Mouse (Mus musculus): Measurements from ENCODE around the gene Mak. TPM values are rescaled to one million over a fixed set of nuclear protein-coding genes. Genes with fewer than 3 reads are reported as not detected.

Mak gene
- total and polyA plus RNA-seq, 2 experiments: under 0.01 TPM; not detected in 1

- no peak overlapping the region for H3K27ac ChIP-seq (replicated peaks; ENCODE audit: insufficient read depth, low read depth, low read length)
- H3K4me1 ChIP-seq (ENCODE audit: control insufficient read depth, insufficient read depth, low read length): peaks cover 9% of the 10 kb centered on the region
- peaks cover 6% of the 10 kb centered on the region; the same call in 1 of the 2 replicates for H3K79me2 ChIP-seq (ENCODE audit: control insufficient read depth, insufficient read depth, low read length)
- H3K4me3 ChIP-seq (ENCODE audit: insufficient read depth, low read depth, low read length): no peak overlapping the region
- TF ChIP-seq CTCF (IDR thresholded peaks at IDR 0.05; ENCODE audit: low read depth, low read length): no peak
- WGBS: 73% methylated on average over 6 of the region's 6 CpGs
- H3K9ac ChIP-seq (ENCODE audit: low read depth, low read length): no peak overlapping the region
- no peak for DNase-seq (ENCODE audit: extremely low read depth, low read depth, low spot score)
- H3K36me3 ChIP-seq (ENCODE audit: control insufficient read depth, insufficient read depth, low read length): peaks cover 39% of the 10 kb centered on the region
- H3K27me3 ChIP-seq (ENCODE audit: control insufficient read depth, insufficient read depth, low read length): no peaks in the 10 kb centered on the region
Observed at GRCm38 (mm10) chr13:41021607-41022006, 57.9 kb downstream of the Mak start.

- peaks cover 39% of the 10 kb centered on the region for H3K36me3 ChIP-seq (ENCODE audit: control insufficient read depth, insufficient read depth, low read length)
- no peak for DNase-seq (ENCODE audit: extremely low read depth, low read depth, low spot score)
- no peak overlapping the region for H3K4me3 ChIP-seq (ENCODE audit: insufficient read depth, low read depth, low read length)
Observed at GRCm38 (mm10) chr13:41020494-41020893, 59.0 kb downstream of the Mak start.

GRCm38 (mm10) chr13:41018756-41019591 is 60.5 kb downstream of the Mak start:
- Histone ChIP-seq H3K36me3 (ENCODE audit: control insufficient read depth, insufficient read depth, low read length) (peaks cover 39% of the 10 kb centered on the region), H3K9ac (ENCODE audit: low read depth, low read length) (no peak overlapping the region), H3K4me1 (ENCODE audit: control insufficient read depth, insufficient read depth, low read length) (peaks cover 12% of the 10 kb centered on the region), H3K79me2 (ENCODE audit: control insufficient read depth, insufficient read depth, low read length) (peaks cover 6% of the 10 kb centered on the region; the same call in 1 of the 2 replicates), H3K27ac (replicated peaks; ENCODE audit: insufficient read depth, low read depth, low read length) (no peak overlapping the region), H3K27me3 (ENCODE audit: control insufficient read depth, insufficient read depth, low read length) (no peaks in the 10 kb centered on the region), H3K4me3 (ENCODE audit: insufficient read depth, low read depth, low read length) (no peak overlapping the region)
- 85% methylated on average over 13 of the region's 13 CpGs for WGBS
- DNase-seq (ENCODE audit: extremely low read depth, low read depth, low spot score): peak; percentile 25
- TF ChIP-seq POLR2A (IDR thresholded peaks at IDR 0.05; ENCODE audit: extremely low read depth, insufficient read depth, low read length): no peak
- TF ChIP-seq CTCF (IDR thresholded peaks at IDR 0.05; ENCODE audit: low read depth, low read length): no peak

More at GRCm38 (mm10) chr13:41020494-41020893, 59.0 kb downstream of the Mak start:
- no peak overlapping the region for H3K27ac ChIP-seq (replicated peaks; ENCODE audit: insufficient read depth, low read depth, low read length)
- H3K79me2 ChIP-seq (ENCODE audit: control insufficient read depth, insufficient read depth, low read length): peaks cover 6% of the 10 kb centered on the region; the same call in 1 of the 2 replicates
- TF ChIP-seq CTCF (IDR thresholded peaks at IDR 0.05; ENCODE audit: low read depth, low read length): no peak
- no peak for TF ChIP-seq POLR2A (IDR thresholded peaks at IDR 0.05; ENCODE audit: extremely low read depth, insufficient read depth, low read length)
- 85% methylated on average over 7 of the region's 7 CpGs for WGBS
- H3K9ac ChIP-seq (ENCODE audit: low read depth, low read length): no peak overlapping the region
- no peaks in the 10 kb centered on the region for H3K27me3 ChIP-seq (ENCODE audit: control insufficient read depth, insufficient read depth, low read length)
- H3K4me1 ChIP-seq (ENCODE audit: control insufficient read depth, insufficient read depth, low read length): peaks cover 10% of the 10 kb centered on the region

GRCm38 (mm10) chr13:41018236-41018635 is 61.3 kb downstream of the Mak start:
- H3K9ac ChIP-seq (ENCODE audit: low read depth, low read length): no peak overlapping the region
- H3K27me3 ChIP-seq (ENCODE audit: control insufficient read depth, insufficient read depth, low read length): no peaks in the 10 kb centered on the region
- no peak overlapping the region for H3K27ac ChIP-seq (replicated peaks; ENCODE audit: insufficient read depth, low read depth, low read length)
- H3K79me2 ChIP-seq (ENCODE audit: control insufficient read depth, insufficient read depth, low read length): peaks cover 6% of the 10 kb centered on the region; the same call in 1 of the 2 replicates
- 92% methylated on average over 9 of the region's 9 CpGs for WGBS
- TF ChIP-seq CTCF (IDR thresholded peaks at IDR 0.05; ENCODE audit: low read depth, low read length) (no peak), POLR2A (IDR thresholded peaks at IDR 0.05; ENCODE audit: extremely low read depth, insufficient read depth, low read length) (no peak)
- peaks cover 12% of the 10 kb centered on the region for H3K4me1 ChIP-seq (ENCODE audit: control insufficient read depth, insufficient read depth, low read length)
- H3K36me3 ChIP-seq (ENCODE audit: control insufficient read depth, insufficient read depth, low read length): peaks cover 39% of the 10 kb centered on the region
- H3K4me3 ChIP-seq (ENCODE audit: insufficient read depth, low read depth, low read length): no peak overlapping the region
- DNase-seq (ENCODE audit: extremely low read depth, low read depth, low spot score): no peak

- Histone ChIP-seq H3K4me3 (ENCODE audit: insufficient read depth, low read depth, low read length) (no peak overlapping the region), H3K4me1 (ENCODE audit: control insufficient read depth, insufficient read depth, low read length) (peaks cover 12% of the 10 kb centered on the region), H3K27ac (replicated peaks; ENCODE audit: insufficient read depth, low read depth, low read length) (no peak overlapping the region), H3K27me3 (ENCODE audit: control insufficient read depth, insufficient read depth, low read length) (no peaks in the 10 kb centered on the region), H3K79me2 (ENCODE audit: control insufficient read depth, insufficient read depth, low read length) (peaks cover 6% of the 10 kb centered on the region; the same call in 1 of the 2 replicates), H3K9ac (ENCODE audit: low read depth, low read length) (no peak overlapping the region; the same call in 1 of the 2 replicates), H3K36me3 (ENCODE audit: control insufficient read depth, insufficient read depth, low read length) (peaks cover 43% of the 10 kb centered on the region)
- TF ChIP-seq POLR2A (IDR thresholded peaks at IDR 0.05; ENCODE audit: extremely low read depth, insufficient read depth, low read length): no peak
- no peak for DNase-seq (ENCODE audit: extremely low read depth, low read depth, low spot score)
- 75% methylated on average over 4 of the region's 4 CpGs for WGBS
Observed at GRCm38 (mm10) chr13:41017832-41018231, 61.7 kb downstream of the Mak start.
